Mouse (Mus musculus): ENCODE measurements around the gene Rcn2. TPM values are rescaled to one million over a fixed set of nuclear protein-coding genes. Genes with fewer than 3 reads are reported as not detected.
A peak's percentile ranks its signal among the peaks of the same experiment; 100 is the strongest.

Rcn2 gene
- total and polyA plus RNA-seq, 3 experiments: 16.8 to 56.6 (median 30.8) TPM

DNA sequence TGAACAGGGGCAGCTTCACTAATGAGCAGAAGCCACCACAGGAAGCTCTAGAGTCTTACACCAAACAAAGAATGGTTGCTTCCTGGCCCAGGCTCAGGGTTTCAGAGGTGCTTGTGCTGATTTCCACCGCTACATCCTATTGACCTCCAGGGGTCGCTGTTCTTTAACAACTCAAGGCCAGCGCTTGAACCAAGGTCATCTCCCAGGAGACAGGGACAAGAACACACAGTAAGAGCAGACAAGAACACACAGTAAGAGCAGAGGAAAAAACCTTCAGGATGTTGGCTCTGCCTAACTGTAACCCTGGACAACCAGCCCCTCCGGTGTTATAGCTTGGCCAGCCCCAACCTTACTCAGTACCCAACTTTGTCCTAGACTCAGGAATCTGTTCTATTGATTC lies 33.6 kb downstream of the Rcn2 start:
- 0 out of 2 replicates have a peak overlapping the region, but pooled peaks have one; percentile 7 for H3K4me2 ChIP-seq (ENCODE audit: insufficient read depth, low read depth, poor library complexity, severe bottlenecking)
- peaks cover 8 to 21% of the 10 kb centered on the region in 2 experiments for H3K4me1 ChIP-seq (ENCODE audit: control insufficient read depth in 1 of 2, insufficient read depth in 2 of 2)
- H3K4me3 ChIP-seq (replicated peaks in 1 of 3; ENCODE audit: low read depth in 2 of 3, low read length in 2 of 3, poor library complexity in 1 of 3): no peak overlapping the region
- in situ Hi-C loops (cut with MboI; ENCODE audit: low pct_ligation_motif_present, low pct_unique_long_range_greater_than_20kb, low sequenced_read_pairs) (no loop called here), dilution Hi-C loops (cut with MboI; ENCODE audit: extremely low pct_ligation_motif_present, extremely low pct_unique_long_range_greater_than_20kb, low sequenced_read_pairs) (no loop called here)
- H3K79me2 ChIP-seq (replicated peaks; ENCODE audit: control insufficient read depth, extremely low read depth, insufficient read depth, poor library complexity, severe bottlenecking): no peaks in the 10 kb centered on the region
- H3K9me3 ChIP-seq (replicated peaks; ENCODE audit: low read length): no peaks in the 10 kb centered on the region
- H3K36me3 ChIP-seq (replicated peaks in 1 of 2; ENCODE audit: control insufficient read depth in 1 of 2, insufficient read depth in 1 of 2, low read length in 1 of 2): peaks cover 0 to 18% of the 10 kb centered on the region in 2 experiments
- peak overlapping the region; percentile 34; the same call in 1 of the 2 replicates for H3K9ac ChIP-seq (ENCODE audit: insufficient read depth, low read depth)
- peak; percentile 98 for DNase-seq (ENCODE audit: extremely low read depth)
- H3K27me3 ChIP-seq (replicated peaks): no peaks in the 10 kb centered on the region
- H3K27ac ChIP-seq (ENCODE audit: insufficient read depth, low read depth): peak overlapping the region; percentile 27; the same call in 1 of the 2 replicates
- TF ChIP-seq ELF1 (IDR thresholded peaks at IDR 0.05; ENCODE audit: low read depth, low read length) (peak; percentile 26; the same call in 1 of the 2 replicates), ZKSCAN1 (IDR thresholded peaks at IDR 0.05; ENCODE audit: borderline replicate concordance, low read depth, low read length) (no peak), KAT2A (IDR thresholded peaks at IDR 0.05; ENCODE audit: insufficient replicate concordance, low read length) (no peak), MYC (IDR thresholded peaks at IDR 0.05; ENCODE audit: low read depth, low read length) (peak; percentile 51; the same call in 1 of the 2 replicates), ZC3H11A (IDR thresholded peaks at IDR 0.05; ENCODE audit: low read depth, low read length) (peak; percentile 29; the same call in 1 of the 2 replicates), TCF12 (IDR thresholded peaks at IDR 0.05; ENCODE audit: low read depth, low read length) (0 out of 2 replicates have a peak, but pooled peaks have one; percentile 18), MXI1 (IDR thresholded peaks at IDR 0.05; ENCODE audit: low read depth, low read length) (no peak), JUND (conservative IDR thresholded peaks at IDR 0.05; ENCODE audit: low read depth, low read length) (no peak), CTCF (conservative IDR thresholded peaks at IDR 0.05 in 1 of 2, IDR thresholded peaks at IDR 0.05 in 1 of 2; ENCODE audit: low read depth in 2 of 2, low read length in 2 of 2) (peak; percentile 87 to 95), RAD21 (IDR thresholded peaks at IDR 0.05; ENCODE audit: low read depth, low read length) (peak; percentile 90), SMC3 (IDR thresholded peaks at IDR 0.05; ENCODE audit: low read depth, low read length) (peak; percentile 90), IRF4 (IDR thresholded peaks at IDR 0.05; ENCODE audit: low read depth, low read length) (peak; percentile 32; the same call in 1 of the 2 replicates), ETS1 (conservative IDR thresholded peaks at IDR 0.05; ENCODE audit: low read depth, low read length) (no peak), MAX (IDR thresholded peaks at IDR 0.05; ENCODE audit: low read length) (0 out of 2 replicates have a peak, but pooled peaks have one; percentile 23)

DNA sequence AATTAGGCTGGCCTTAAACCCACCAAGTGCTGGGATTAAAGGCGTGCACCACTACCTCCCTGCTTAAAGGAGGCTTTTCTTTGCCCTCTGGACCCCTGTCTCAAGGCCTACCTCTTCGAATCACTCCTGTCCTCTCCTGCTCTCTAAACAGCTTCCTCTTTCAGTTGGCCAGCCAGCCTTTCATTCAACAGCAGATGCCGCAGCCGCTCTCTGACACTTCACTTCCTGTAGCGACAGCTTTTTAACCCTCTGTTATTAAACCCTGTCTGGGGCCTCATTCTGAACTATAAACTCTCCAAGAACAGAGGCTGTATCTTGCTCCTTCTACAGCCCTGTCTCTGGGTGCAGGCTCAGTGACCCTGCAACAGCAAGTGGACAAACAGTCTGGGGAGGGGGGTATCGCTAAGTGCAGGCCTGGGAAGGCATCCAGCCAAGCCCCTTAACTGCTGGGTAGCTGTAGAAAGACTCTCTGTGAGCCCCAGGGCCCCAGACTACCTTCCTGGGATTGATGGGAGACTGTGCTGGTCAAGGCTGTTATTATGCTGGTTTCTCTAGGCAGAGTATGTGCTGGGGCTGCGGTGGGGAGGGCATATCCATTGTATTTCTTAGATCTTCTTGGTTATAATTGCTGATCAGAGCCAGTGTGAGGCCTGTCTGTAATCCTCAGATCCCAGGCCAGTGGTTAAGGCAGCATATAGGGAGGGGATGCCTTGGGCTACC lies 34.4 kb downstream of the Rcn2 start:
- Histone ChIP-seq H3K4me2 (ENCODE audit: insufficient read depth, low read depth, poor library complexity, severe bottlenecking) (0 out of 2 replicates have a peak overlapping the region, but pooled peaks have one; percentile 7), H3K4me3 (replicated peaks in 1 of 3; ENCODE audit: low read depth in 2 of 3, low read length in 2 of 3, poor library complexity in 1 of 3) (no peak overlapping the region), H3K79me2 (replicated peaks; ENCODE audit: control insufficient read depth, extremely low read depth, insufficient read depth, poor library complexity, severe bottlenecking) (no peaks in the 10 kb centered on the region), H3K9me3 (replicated peaks; ENCODE audit: low read length) (no peaks in the 10 kb centered on the region), H3K36me3 (replicated peaks in 1 of 2; ENCODE audit: control insufficient read depth in 1 of 2, insufficient read depth in 1 of 2, low read length in 1 of 2) (peaks cover 0 to 16% of the 10 kb centered on the region in 2 experiments), H3K27ac (ENCODE audit: insufficient read depth, low read depth) (peak overlapping the region; percentile 27; the same call in 1 of the 2 replicates), H3K4me1 (ENCODE audit: control insufficient read depth in 1 of 2, insufficient read depth in 2 of 2) (peaks cover 8 to 21% of the 10 kb centered on the region in 2 experiments), H3K9ac (ENCODE audit: insufficient read depth, low read depth) (peak overlapping the region; percentile 34; the same call in 1 of the 2 replicates), H3K27me3 (replicated peaks) (no peaks in the 10 kb centered on the region)
- no peak for TF ChIP-seq MAX (IDR thresholded peaks at IDR 0.05; ENCODE audit: low read length)
- peak; percentile 38; the same call in 1 of the 2 replicates for TF ChIP-seq POLR2A (IDR thresholded peaks at IDR 0.05; ENCODE audit: low read depth, low read length)
- peak; percentile 63 for TF ChIP-seq ELF1 (IDR thresholded peaks at IDR 0.05; ENCODE audit: low read depth, low read length)
- TF ChIP-seq HCFC1 (IDR thresholded peaks at IDR 0.05; ENCODE audit: low read depth, low read length): 0 out of 2 replicates have a peak, but pooled peaks have one; percentile 27
- TF ChIP-seq SMC3 (IDR thresholded peaks at IDR 0.05; ENCODE audit: low read depth, low read length): peak; percentile 20; the same call in 1 of the 2 replicates
- TF ChIP-seq EP300 (IDR thresholded peaks at IDR 0.05; ENCODE audit: low read length): peak; percentile 37; the same call in 1 of the 2 replicates
- TF ChIP-seq E2F4 (IDR thresholded peaks at IDR 0.05; ENCODE audit: insufficient replicate concordance, low read depth, low read length): no peak
- TF ChIP-seq CTCF (conservative IDR thresholded peaks at IDR 0.05 in 1 of 2, IDR thresholded peaks at IDR 0.05 in 1 of 2; ENCODE audit: low read depth in 2 of 2, low read length in 2 of 2): peak in 1 of 2 experiments; percentile 9; a peak in 1 of 4 replicates
- TF ChIP-seq RAD21 (IDR thresholded peaks at IDR 0.05; ENCODE audit: low read depth, low read length): peak; percentile 10
- TF ChIP-seq TCF12 (IDR thresholded peaks at IDR 0.05; ENCODE audit: low read depth, low read length): 0 out of 2 replicates have a peak, but pooled peaks have one; percentile 33
- dilution Hi-C loops (cut with MboI; ENCODE audit: extremely low pct_ligation_motif_present, extremely low pct_unique_long_range_greater_than_20kb, low sequenced_read_pairs) (no loop called here), in situ Hi-C loops (cut with MboI; ENCODE audit: low pct_ligation_motif_present, low pct_unique_long_range_greater_than_20kb, low sequenced_read_pairs) (no loop called here)
- peak; percentile 67 for DNase-seq (ENCODE audit: extremely low read depth)
